Comparison of ENCODE assay signal across 26 mouse cellular contexts in genomic region chr7:16872478-16872877, GRCm38 (mm10). TPM values are rescaled to one million over a fixed set of nuclear protein-coding genes. Genes with fewer than 3 reads are reported as not detected.
"Had no signal": no experiment of that assay in that cellular context is flagged by ENCODE, and none has a peak within 500 bp of the region (broad histone marks: within the 10 kb centered on the region; RNA-seq: fewer than 3 reads in every experiment).

No protein-coding gene starts in this region.

- H3K27me3 ChIP-seq: heart, embryonic 13.5 days; heart, embryonic 15.5 days; hindbrain, embryonic 12.5 days; intestine, embryonic 15.5 days had no signal

- ATAC-seq: hindbrain, embryonic 16.5 days; inflammation-experienced regulatory T-cells, adult 6 months; intestine, embryonic 15.5 days; intestine, postnatal 0 days had no signal

- H3K9me3 ChIP-seq: heart, embryonic 13.5 days; heart, embryonic 15.5 days; hindbrain, embryonic 10.5 days; hindbrain, embryonic 12.5 days; intestine, embryonic 15.5 days; liver, embryonic 13.5 days; liver, embryonic 15.5 days had no signal

- H3K9ac ChIP-seq: heart, embryonic 13.5 days; heart, embryonic 15.5 days; hindbrain, embryonic 12.5 days; hindbrain, embryonic 14.5 days; intestine, embryonic 15.5 days; liver, embryonic 13.5 days; liver, embryonic 15.5 days had no signal

- H3K4me3 ChIP-seq: heart, adult 2 months; heart, embryonic 13.5 days; heart, embryonic 15.5 days; hindbrain, embryonic 10.5 days; hindbrain, embryonic 12.5 days; intestine, embryonic 15.5 days; layer of hippocampus, adult 2 months; left cerebral cortex, adult 2 months; liver, embryonic 13.5 days; liver, embryonic 15.5 days had no signal

- H3K4me2 ChIP-seq: heart, embryonic 11.5 days; heart, embryonic 13.5 days; heart, embryonic 15.5 days; hindbrain, embryonic 12.5 days; hindbrain, embryonic 14.5 days; intestine, embryonic 15.5 days; liver, embryonic 11.5 days; liver, embryonic 13.5 days; liver, embryonic 15.5 days had no signal

- H3K27ac ChIP-seq: heart, adult 2 months; heart, embryonic 13.5 days; heart, embryonic 15.5 days; hindbrain, embryonic 10.5 days; hindbrain, embryonic 12.5 days; hindbrain, embryonic 14.5 days; intestine, embryonic 15.5 days; layer of hippocampus, adult 2 months; left cerebral cortex, adult 2 months; liver, embryonic 13.5 days; liver, embryonic 15.5 days had no signal

- DNase-seq: gastrocnemius, postnatal 25 days; heart, adult 2 months; heart, postnatal 14 days; heart, postnatal 36 days; kidney, adult 18-20 months; kidney, adult 8-10 months; kidney, postnatal 10 days; kidney, postnatal 25 days; kidney, postnatal 4 days; liver; liver, embryonic 13.5 days had no signal

- H3K36me3 ChIP-seq: liver, embryonic 15.5 days had no signal

RNA-seq across cellular contexts. Expression of gene Dact3, which starts 2.6 kb away (rescaled TPM):
- polyA plus RNA-seq: inflammation-experienced regulatory T-cells, adult 6 months had no signal

RNA-seq across cellular contexts. Expression of gene Gng8, which starts 19.1 kb away (rescaled TPM):
- total RNA-seq: gastrocnemius, postnatal 25 days had no signal
- polyA plus RNA-seq: inflammation-experienced regulatory T-cells, adult 6 months had no signal

RNA-seq across cellular contexts. Expression of gene Ptgir, which starts 33.8 kb away (rescaled TPM):
- total RNA-seq: layer of hippocampus, postnatal 10 days had no signal
- polyA plus RNA-seq: hindbrain, embryonic 14.5 days had no signal
